Mouse (Mus musculus) activated CD4-positive, CD25-positive, alpha-beta regulatory T cell, adult 4 months (primary cell): ENCODE measurements at regions not wholly inside any gene's neighbourhood (a gene's known extent, or its start where the extent isn't known, plus 50 kb on each side); places are given as distances from the start of the nearest gene placed in this dataset.

Source experiments
- ATAC-seq: one replicate; pipeline ENCODE4 v1.8.0; 2017

DNA sequence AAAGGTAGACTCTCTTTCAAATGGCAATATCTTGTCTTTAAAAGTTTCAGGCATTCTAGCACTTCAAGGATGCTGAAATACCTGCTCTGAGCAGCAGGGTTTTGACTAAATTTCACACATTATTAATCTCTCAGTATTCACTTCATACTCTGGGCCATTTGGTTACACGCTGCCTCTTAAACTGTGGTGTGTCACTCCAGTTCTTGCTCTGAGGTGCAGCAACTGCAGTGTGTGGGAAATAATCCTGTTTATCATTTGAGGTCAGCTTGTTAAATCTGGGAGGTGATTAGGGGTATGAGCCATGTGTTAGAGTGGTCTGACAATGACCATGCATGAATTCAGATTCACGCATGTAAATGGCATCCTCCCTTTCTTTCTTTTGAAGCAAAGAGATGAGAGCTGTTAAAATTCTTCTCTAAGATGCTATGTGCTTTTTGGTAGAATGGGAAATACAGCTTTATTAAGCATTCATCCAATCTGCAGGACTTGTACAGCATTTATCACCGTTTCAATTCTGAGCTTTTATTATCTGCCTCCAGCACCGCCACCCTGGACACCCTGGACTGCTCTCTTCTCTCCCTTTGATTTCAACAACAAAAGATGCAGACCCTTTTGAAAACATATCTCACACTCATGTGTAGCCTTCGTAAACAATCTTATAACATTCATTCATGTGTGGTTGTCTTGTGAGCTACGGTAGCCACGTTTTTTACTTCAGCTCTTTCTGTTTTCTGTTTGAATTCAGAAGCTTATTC, 362.4 kb upstream of the Gm38303 start:
- ATAC-seq = no peak

DNA sequence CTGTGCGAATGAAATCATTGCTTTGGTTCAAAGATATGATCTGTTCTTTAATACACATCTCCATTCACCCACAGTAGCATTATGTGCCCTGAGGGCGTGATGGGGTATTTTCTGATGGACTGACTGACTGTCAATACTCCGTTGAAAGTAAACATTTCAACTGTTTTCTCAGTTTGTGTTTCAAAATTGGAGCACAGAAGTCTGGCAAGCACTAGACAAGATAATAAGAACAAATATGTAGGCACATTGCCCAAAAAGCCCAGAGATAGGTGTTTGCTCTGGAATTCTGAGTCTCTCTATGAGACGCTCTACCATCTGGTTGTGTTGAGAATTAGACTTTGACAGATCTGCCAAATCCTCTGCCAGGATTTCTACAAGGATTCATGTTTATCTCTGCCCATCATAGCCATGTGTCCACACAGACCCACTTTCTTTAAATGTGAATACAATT, 350.0 kb upstream of the Gm38303 start:
- ATAC-seq = no peak

DNA sequence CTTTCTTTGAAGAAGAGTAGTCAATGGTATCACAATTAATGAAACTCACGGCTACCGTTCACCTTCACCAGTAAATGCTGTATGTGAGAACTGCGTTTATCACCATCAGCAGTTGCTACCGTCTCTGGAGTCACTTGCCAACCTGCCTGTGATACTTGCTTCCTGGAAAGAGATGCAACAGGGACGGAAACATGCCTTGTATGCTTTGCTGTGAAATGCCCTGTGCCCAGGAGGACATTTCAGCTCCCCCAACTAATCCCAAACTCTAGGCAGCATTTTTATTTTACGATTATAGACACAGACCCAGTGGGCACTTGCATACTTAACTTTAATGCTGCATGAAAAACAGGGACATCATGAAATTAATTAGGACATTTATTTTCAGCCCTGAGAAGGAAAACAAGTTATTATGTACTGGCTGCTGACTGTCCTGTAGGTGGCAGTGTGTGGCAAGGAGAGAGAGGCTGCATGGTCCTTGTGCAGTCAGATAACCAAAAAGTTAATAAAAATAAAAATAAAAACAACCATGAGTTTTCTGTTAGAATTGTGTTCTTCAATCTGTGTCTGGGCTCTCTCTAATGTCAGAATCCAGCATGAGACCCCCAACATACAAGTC, 349.5 kb upstream of the Gm38303 start:
- no peak for ATAC-seq

DNA sequence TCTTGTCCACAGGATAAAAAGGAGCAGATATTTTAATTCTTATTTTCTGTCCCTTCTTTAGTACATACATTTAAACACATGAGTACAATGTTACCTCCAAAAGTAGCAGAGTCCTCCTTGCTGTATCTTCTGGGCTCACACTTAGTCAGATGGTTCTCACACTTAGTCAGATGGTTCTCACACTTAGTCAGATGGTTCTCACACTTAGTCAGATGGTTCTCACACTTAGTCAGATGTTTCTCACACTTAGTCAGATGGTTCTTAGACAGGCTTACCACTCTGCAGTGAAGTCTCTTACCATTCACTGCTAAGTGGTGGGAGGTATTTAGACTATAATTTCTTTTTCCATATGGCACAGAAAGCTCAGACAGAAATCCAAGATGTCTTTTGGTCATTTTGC, 346.5 kb upstream of the Gm38303 start:
- ATAC-seq = no peak

DNA sequence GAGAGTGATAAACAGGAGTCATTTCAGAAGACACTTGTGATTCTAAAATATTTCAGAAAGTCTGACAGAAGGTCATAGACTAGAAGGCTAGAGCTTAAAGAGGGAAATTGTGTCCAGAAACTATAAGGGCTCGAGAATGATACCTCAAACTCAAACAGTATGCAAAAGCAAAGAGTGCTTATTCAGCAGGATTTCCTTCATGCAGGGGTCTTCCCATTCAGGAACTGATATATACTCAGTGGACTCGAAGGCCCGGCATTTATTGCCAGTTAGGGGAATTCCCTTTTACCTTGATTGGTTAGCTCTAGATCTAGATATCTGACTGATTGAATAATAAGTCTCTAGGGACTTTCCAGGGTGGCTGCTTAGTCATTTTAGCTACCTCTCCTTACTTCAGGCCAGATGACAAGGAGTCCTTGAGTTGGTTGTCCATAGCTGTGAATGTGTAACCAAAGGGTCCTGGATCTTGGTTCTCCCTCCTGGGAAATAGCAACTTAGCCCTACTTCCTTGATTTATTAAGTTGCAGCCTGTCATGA, 312.6 kb upstream of the Gm38303 start:
- peak; percentile 69 for ATAC-seq
